7 mouse cellular contexts compared by ENCODE assay signal in genomic region chr17:28207591-28208313, GRCm38 (mm10). TPM values are rescaled to one million over a fixed set of nuclear protein-coding genes. Genes with fewer than 3 reads are reported as not detected.
DNase-seq lines count a peak whose midpoint lies in the region; ATAC-seq and TF ChIP-seq lines count a peak whose summit lies in the region.

Def6 (plus strand) TSS chr17:28207778.

- H3K79me2 ChIP-seq in MEL (ENCODE audit: control insufficient read depth, insufficient read depth, low read length, poor library complexity) = peaks cover 37% of the 10 kb centered on the region

- peak within 1 kb of the TSS; percentile 78 to 79 for H3K4me3 ChIP-seq in MEL (ENCODE audit: control insufficient read depth in 1 of 2, insufficient read depth in 1 of 2, low read depth in 2 of 2, low read length in 2 of 2)
- peak within 1 kb of the TSS; percentile 19 for H3K4me3 ChIP-seq in hindbrain, embryonic 13.5 days
- peak within 1 kb of the TSS; percentile 25 for H3K4me3 ChIP-seq in limb, embryonic 11.5 days (ENCODE audit: low read depth, low read length)
- peak within 1 kb of the TSS; percentile 7; the same call in 1 of the 2 replicates for H3K4me3 ChIP-seq in midbrain, embryonic 11.5 days (ENCODE audit: low read depth, low read length)

- H3K27ac ChIP-seq in MEL (ENCODE audit: control insufficient read depth, low read depth, low read length) = peak within 1 kb of the TSS; percentile 96
- peak within 1 kb of the TSS; percentile 50 for H3K27ac ChIP-seq in hindbrain, embryonic 13.5 days
- H3K27ac ChIP-seq in limb, embryonic 11.5 days (replicated peaks; ENCODE audit: low read depth, low read length) = peak within 1 kb of the TSS; percentile 78
- H3K27ac ChIP-seq in midbrain, embryonic 11.5 days (ENCODE audit: low read depth, low read length) = no peak within 1 kb of the TSS; the same call in 1 of the 2 replicates

- 24% methylated on average over 26 of the region's 26 CpGs for WGBS in hindbrain, embryonic 13.5 days
- 18% methylated on average over 26 of the region's 26 CpGs for WGBS in limb, embryonic 11.5 days
- WGBS in midbrain, embryonic 11.5 days = 23% methylated on average over 26 of the region's 26 CpGs

- H3K9ac ChIP-seq in MEL (ENCODE audit: control insufficient read depth, low read depth, low read length, poor library complexity, severe bottlenecking) = peak within 1 kb of the TSS; percentile 85
- peak within 1 kb of the TSS; percentile 68 for H3K9ac ChIP-seq in hindbrain, embryonic 13.5 days
- H3K9ac ChIP-seq in limb, embryonic 11.5 days (ENCODE audit: low read length) = peak within 1 kb of the TSS; percentile 56
- peak within 1 kb of the TSS; percentile 26 for H3K9ac ChIP-seq in midbrain, embryonic 11.5 days (ENCODE audit: low read length)

- ATAC-seq in hindbrain, embryonic 13.5 days (ENCODE audit: low FRiP score) = peak; percentile 57; the same call in 1 of the 2 replicates
- ATAC-seq in limb, embryonic 11.5 days (ENCODE audit: insufficient number of reproducible peaks, low FRiP score, low TSS enrichment, low read depth) = peak; percentile 79
- peak; percentile 43 for ATAC-seq in midbrain, embryonic 11.5 days (ENCODE audit: low FRiP score)

- DNase-seq in MEL (ENCODE audit: low read depth, low spot score) = peak; percentile 93
- peak; percentile 63 for DNase-seq in brain, adult 2 months (ENCODE audit: low read depth, low spot score)
- peak; percentile 78 for DNase-seq in gastrocnemius, adult 18-20 months (ENCODE audit: low spot score)
- DNase-seq in limb, embryonic 11.5 days (ENCODE audit: low spot score) = peak; percentile 87
- DNase-seq in midbrain, embryonic 11.5 days (ENCODE audit: low spot score, missing footprints) = peak; percentile 90
- DNase-seq in spleen, adult 12 weeks (ENCODE audit: low spot score) = peak; percentile 54

- peak; percentile 92 to 95 for TF ChIP-seq POLR2A in MEL (IDR thresholded peaks at IDR 0.05; ENCODE audit: control insufficient read depth in 1 of 2, insufficient read depth in 1 of 2, low read depth in 1 of 2, low read length in 2 of 2, poor library complexity in 1 of 2)

- peak; percentile 63 for TF ChIP-seq RAD21 in MEL (IDR thresholded peaks at IDR 0.05; ENCODE audit: low read depth, low read length)

- H3K4me2 ChIP-seq in hindbrain, embryonic 13.5 days = peak within 1 kb of the TSS; percentile 36
- peak within 1 kb of the TSS; percentile 51 for H3K4me2 ChIP-seq in limb, embryonic 11.5 days (ENCODE audit: low read depth, severe bottlenecking)
- peak within 1 kb of the TSS; percentile 23; the same call in 1 of the 2 replicates for H3K4me2 ChIP-seq in midbrain, embryonic 11.5 days

- TF ChIP-seq EP300 in MEL (IDR thresholded peaks at IDR 0.05; ENCODE audit: low read depth in 1 of 2, low read length in 2 of 2) = peak; percentile 61 to 84; a peak in 3 of 4 replicates

- H3K9me3 ChIP-seq in MEL (replicated peaks; ENCODE audit: insufficient read depth, low read length) = no peaks in the 10 kb centered on the region
- no peaks in the 10 kb centered on the region for H3K9me3 ChIP-seq in hindbrain, embryonic 13.5 days
- no peaks in the 10 kb centered on the region for H3K9me3 ChIP-seq in limb, embryonic 11.5 days (ENCODE audit: control insufficient read depth, low read length)
- no peaks in the 10 kb centered on the region for H3K9me3 ChIP-seq in midbrain, embryonic 11.5 days (ENCODE audit: control insufficient read depth, low read length)

- peaks cover 9 to 31% of the 10 kb centered on the region in 2 experiments for H3K4me1 ChIP-seq in MEL (ENCODE audit: control insufficient read depth in 1 of 2, insufficient read depth in 2 of 2, low read length in 2 of 2)
- H3K4me1 ChIP-seq in hindbrain, embryonic 13.5 days (replicated peaks) = peaks cover 12% of the 10 kb centered on the region
- peaks cover 16% of the 10 kb centered on the region for H3K4me1 ChIP-seq in limb, embryonic 11.5 days (ENCODE audit: control insufficient read depth, insufficient read depth, low read length)
- H3K4me1 ChIP-seq in midbrain, embryonic 11.5 days (ENCODE audit: control insufficient read depth, insufficient read depth, low read length) = peaks cover 8% of the 10 kb centered on the region; the same call in 1 of the 2 replicates

- H3K27me3 ChIP-seq in MEL (ENCODE audit: control insufficient read depth in 1 of 2, insufficient read depth in 2 of 2, low read length in 2 of 2) = no peaks in the 10 kb centered on the region
- peaks cover 6% of the 10 kb centered on the region; the same call in 1 of the 2 replicates for H3K27me3 ChIP-seq in hindbrain, embryonic 13.5 days
- no peaks in the 10 kb centered on the region for H3K27me3 ChIP-seq in limb, embryonic 11.5 days (ENCODE audit: control insufficient read depth, insufficient read depth, low read length)
- no peaks in the 10 kb centered on the region for H3K27me3 ChIP-seq in midbrain, embryonic 11.5 days (ENCODE audit: control insufficient read depth, insufficient read depth, low read length)

- TF ChIP-seq CTCF in MEL (IDR thresholded peaks at IDR 0.05 in 2 of 3, conservative IDR thresholded peaks at IDR 0.05 in 1 of 3; ENCODE audit: control insufficient read depth in 1 of 3, insufficient read depth in 1 of 3, low read depth in 2 of 3, low read length in 3 of 3, poor library complexity in 1 of 3, severe bottlenecking in 1 of 3) = peak in 2 of 3 experiments; percentile 59 to 60; a peak in 4 of 6 replicates

- H3K36me3 ChIP-seq in MEL (ENCODE audit: control insufficient read depth in 1 of 2, insufficient read depth in 2 of 2, low read length in 2 of 2) = peaks cover 0 to 21% of the 10 kb centered on the region in 2 experiments; a peak in 2 of 4 replicates
- peaks cover 26% of the 10 kb centered on the region for H3K36me3 ChIP-seq in hindbrain, embryonic 13.5 days
- peaks cover 2% of the 10 kb centered on the region; the same call in 1 of the 2 replicates for H3K36me3 ChIP-seq in limb, embryonic 11.5 days (ENCODE audit: control insufficient read depth, insufficient read depth, low read length)
- peaks cover 4% of the 10 kb centered on the region; the same call in 1 of the 2 replicates for H3K36me3 ChIP-seq in midbrain, embryonic 11.5 days (ENCODE audit: control insufficient read depth, insufficient read depth, low read length)

TF ChIP-seq in MEL, 35 proteins besides CTCF, POLR2A, EP300 and RAD21 (continues in another document):
- TF ChIP-seq GATA1 (IDR thresholded peaks at IDR 0.05; ENCODE audit: low read depth, low read length) (no peak), MYB (IDR thresholded peaks at IDR 0.05; ENCODE audit: low read depth, low read length) (peak; percentile 80), TAL1 (IDR thresholded peaks at IDR 0.05; ENCODE audit: low read length) (no peak), RCOR1 (IDR thresholded peaks at IDR 0.05; ENCODE audit: low read depth, low read length) (0 out of 2 replicates have a peak, but pooled peaks have one; percentile 38), MXI1 (IDR thresholded peaks at IDR 0.05; ENCODE audit: low read depth, low read length) (peak; percentile 86), POLR2AphosphoS2 (IDR thresholded peaks at IDR 0.05; ENCODE audit: low read length) (peak; percentile 92; the same call in 1 of the 2 replicates), NRF1 (IDR thresholded peaks at IDR 0.05; ENCODE audit: insufficient read depth, low read depth, low read length, poor library complexity, severe bottlenecking) (peak; percentile 68), ETS1 (IDR thresholded peaks at IDR 0.05; ENCODE audit: low read depth, low read length) (peak; percentile 78), MAFK (IDR thresholded peaks at IDR 0.05; ENCODE audit: borderline replicate concordance, low read depth, low read length) (no peak), ZNF384 (IDR thresholded peaks at IDR 0.05; ENCODE audit: low read depth, low read length) (0 out of 2 replicates have a peak, but pooled peaks have one; percentile 11), BHLHE40 (IDR thresholded peaks at IDR 0.05; ENCODE audit: borderline replicate concordance, low read depth, low read length) (no peak), GABPA (IDR thresholded peaks at IDR 0.05; ENCODE audit: low read depth, low read length) (no peak), MAZ (IDR thresholded peaks at IDR 0.05; ENCODE audit: low read depth, low read length) (peak; percentile 89), CHD1 (IDR thresholded peaks at IDR 0.05; ENCODE audit: low read depth, low read length) (peak; percentile 89), ZMIZ1 (IDR thresholded peaks at IDR 0.05; ENCODE audit: low read depth, low read length) (peak; percentile 81), ZC3H11A (IDR thresholded peaks at IDR 0.05; ENCODE audit: low read depth, low read length) (peak; percentile 49), CHD2 (IDR thresholded peaks at IDR 0.05; ENCODE audit: low read length) (no peak), ELF1 (IDR thresholded peaks at IDR 0.05; ENCODE audit: low read depth, low read length) (peak; percentile 88), POLR2AphosphoS5 (IDR thresholded peaks at IDR 0.05; ENCODE audit: borderline replicate concordance, low read depth, low read length) (0 out of 2 replicates have a peak, but pooled peaks have one; percentile 72), USF1 (IDR thresholded peaks at IDR 0.05; ENCODE audit: low read depth, low read length) (no peak), MEF2A (IDR thresholded peaks at IDR 0.05; ENCODE audit: extremely low read depth, insufficient replicate concordance, low read depth, low read length, poor library complexity, severe bottlenecking) (no peak), ZKSCAN1 (IDR thresholded peaks at IDR 0.05; ENCODE audit: low read depth, low read length) (no peak), E2F4 (IDR thresholded peaks at IDR 0.05; ENCODE audit: borderline replicate concordance, low read depth, low read length) (no peak), HCFC1 (IDR thresholded peaks at IDR 0.05; ENCODE audit: low read depth, low read length) (no peak), JUND (IDR thresholded peaks at IDR 0.05; ENCODE audit: low read depth, low read length) (no peak), SIN3A (IDR thresholded peaks at IDR 0.05; ENCODE audit: low read length) (peak; percentile 90), UBTF (IDR thresholded peaks at IDR 0.05; ENCODE audit: borderline replicate concordance, insufficient read depth, low read depth, low read length) (0 out of 2 replicates have a peak, but pooled peaks have one; percentile 63), TBP (IDR thresholded peaks at IDR 0.05; ENCODE audit: low read depth, low read length) (peak; percentile 90)

RNA-seq across cellular contexts. Expression of gene Def6, which starts in this region (rescaled TPM):
- total RNA-seq in MEL (2012; rRNA removed) = 110 and 121 TPM in 2 replicates
- 100 to 1,000 TPM in 1 of 2 experiments, not detected in 1; 154 TPM for polyA plus RNA-seq in MEL (2012; ENCODE audit: insufficient read depth in 1 of 2, insufficient read length in 2 of 2, low read depth in 1 of 2, low replicate concordance in 2 of 2, missing spikeins in 1 of 2)
- total RNA-seq in gastrocnemius, adult 18-20 months (2021) = 1 to 10 TPM; 1.1 to 1.9 TPM
- polyA plus RNA-seq in hindbrain, embryonic 13.5 days (2015; fragmentation: Nextera tagmentation; extraction: Ambion mirVana) = 5.8 and 6.6 TPM in 2 replicates
- polyA plus RNA-seq in limb, embryonic 11.5 days (2014; fragmentation: Nextera tagmentation; extraction: Ambion mirVana) = 4.5 and 5.6 TPM in 2 replicates
- polyA plus RNA-seq in midbrain, embryonic 11.5 days (2014; fragmentation: Nextera tagmentation; extraction: Ambion mirVana) = 1.7 and 1.8 TPM in 2 replicates

Comparison
In these comparisons a context has a peak if more than half of its experiments do, and no peak if none do; other contexts are left out.
1. RNA of gene Def6 (total RNA-seq): 110 to 121 TPM in MEL; 1.1 to 1.9 TPM in gastrocnemius, adult 18-20 months; every median in the first group is over 10 times any median in the second.
2. H3K4me3 ChIP-seq: peak in every context shown above with its lines; median percentile 78 in MEL; 25 in limb, embryonic 11.5 days; 19 in hindbrain, embryonic 13.5 days; 7 in midbrain, embryonic 11.5 days.
3. H3K9ac ChIP-seq: peak in every context shown above with its lines; median percentile 85 in MEL; 68 in hindbrain, embryonic 13.5 days; 56 in limb, embryonic 11.5 days; 26 in midbrain, embryonic 11.5 days.
4. Peak in every context shown above with its lines, with median percentiles within 50 percentile points of each other: DNase-seq, ATAC-seq and H3K4me2 ChIP-seq.